Mouse (Mus musculus): ENCODE results near the gene Pter.
A peak's percentile ranks its signal among the peaks of the same experiment; 100 is the strongest.

The Pter gene

DNA sequence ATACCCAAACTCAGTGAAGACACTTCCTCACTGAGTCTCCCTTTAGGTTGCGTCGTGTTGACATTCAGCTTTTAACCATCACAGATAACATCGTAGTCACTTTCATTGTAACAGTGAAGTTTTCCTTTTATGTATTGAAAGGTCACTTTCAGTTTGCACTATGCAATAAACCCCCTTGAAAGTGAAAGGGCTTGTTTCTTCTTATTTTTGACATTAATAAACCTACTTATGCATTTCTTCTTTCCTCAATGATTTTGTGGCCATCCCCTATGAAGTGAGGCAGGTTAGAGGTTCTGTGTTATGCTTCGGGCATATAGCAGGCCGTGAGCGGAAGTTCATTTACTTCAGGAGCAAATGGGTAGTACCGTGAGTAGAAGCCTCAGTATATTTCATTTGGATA, 53.5 kb downstream of the Pter start:
- no peaks in the 10 kb centered on the region for H3K36me3 ChIP-seq (ENCODE audit: insufficient read depth, low read length)
- H3K9me3 ChIP-seq (ENCODE audit: low read length) = no peaks in the 10 kb centered on the region
- no peaks in the 10 kb centered on the region for H3K4me1 ChIP-seq (replicated peaks; ENCODE audit: low read depth, low read length)
- H3K4me3 ChIP-seq (replicated peaks; ENCODE audit: low read length) = no peak overlapping the region
- H3K27me3 ChIP-seq (ENCODE audit: insufficient read depth, low read length) = no peaks in the 10 kb centered on the region
- TF ChIP-seq CTCF (conservative IDR thresholded peaks at IDR 0.05; ENCODE audit: low read length) = no peak
- TF ChIP-seq POU5F1 (IDR thresholded peaks at IDR 0.05; ENCODE audit: borderline replicate concordance, low read length) = no peak

DNA sequence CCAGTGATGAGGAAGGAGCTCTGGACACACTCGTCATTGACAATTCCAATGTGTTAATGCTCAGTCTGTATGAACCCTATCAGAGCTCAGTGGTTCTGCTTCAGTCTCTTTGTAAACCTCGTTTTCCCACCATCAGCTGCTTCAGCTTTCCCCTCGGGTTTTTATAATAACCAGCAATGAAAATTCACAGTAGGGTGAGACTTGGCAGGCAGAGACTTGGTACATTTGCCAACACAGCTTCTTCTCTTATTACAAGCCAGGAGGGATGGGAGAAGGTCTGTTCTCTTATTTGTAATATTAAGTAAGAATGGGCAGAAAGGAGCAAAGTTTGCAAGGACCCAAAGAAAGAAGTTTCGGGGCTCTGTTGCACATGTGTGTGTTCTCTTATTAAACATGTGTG, 54.9 kb downstream of the Pter start:
- Histone ChIP-seq H3K27me3 (ENCODE audit: insufficient read depth, low read length) (no peaks in the 10 kb centered on the region), H3K9me3 (ENCODE audit: low read length) (no peaks in the 10 kb centered on the region), H3K4me1 (replicated peaks; ENCODE audit: low read depth, low read length) (no peaks in the 10 kb centered on the region), H3K4me3 (replicated peaks; ENCODE audit: low read length) (no peak overlapping the region), H3K36me3 (ENCODE audit: insufficient read depth, low read length) (no peaks in the 10 kb centered on the region)
- TF ChIP-seq POU5F1 (IDR thresholded peaks at IDR 0.05; ENCODE audit: borderline replicate concordance, low read length) (no peak), CTCF (conservative IDR thresholded peaks at IDR 0.05; ENCODE audit: low read length) (no peak), NANOG (IDR thresholded peaks at IDR 0.05; ENCODE audit: borderline replicate concordance, low read length) (no peak)

DNA sequence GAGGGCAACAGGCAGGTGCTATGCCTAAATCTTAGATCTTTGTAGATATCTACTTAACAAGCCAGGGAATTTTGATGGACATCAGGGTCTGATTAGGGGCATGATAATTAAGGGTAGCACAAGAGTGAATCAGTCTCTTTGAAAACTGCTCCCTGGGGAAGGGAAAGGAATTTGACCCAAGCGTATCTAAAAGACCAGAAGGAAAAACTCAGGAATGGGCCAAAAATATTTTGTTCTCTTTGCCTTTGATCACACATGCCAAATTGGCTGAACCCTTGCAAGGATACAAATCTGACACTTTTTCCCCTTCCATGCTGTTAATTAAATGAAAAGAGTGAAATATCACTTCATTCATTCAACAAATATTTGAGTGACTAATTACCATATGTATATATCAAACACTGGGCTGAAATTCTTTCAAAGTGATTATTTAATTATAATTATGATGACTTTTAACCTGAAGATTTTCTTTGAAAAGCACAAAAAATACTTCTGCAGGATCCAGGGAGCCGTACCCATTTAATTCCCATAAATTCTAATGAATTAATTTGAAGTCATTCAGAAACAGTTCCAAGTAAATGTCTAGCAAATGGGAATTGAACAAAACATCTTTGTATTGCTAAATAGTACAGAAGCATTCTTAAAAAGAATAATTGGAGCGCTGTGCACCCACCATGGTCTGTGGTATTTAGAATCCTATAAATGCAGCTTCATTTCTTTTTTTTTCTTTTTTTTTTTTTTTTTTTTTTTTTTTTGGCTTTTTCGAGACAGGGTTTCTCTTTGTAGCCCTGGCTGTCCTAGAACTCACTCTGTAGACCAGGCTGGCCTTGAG, 61.3 kb downstream of the Pter start:
- H3K4me1 ChIP-seq (replicated peaks; ENCODE audit: low read depth, low read length) = no peaks in the 10 kb centered on the region
- no peak for TF ChIP-seq POU5F1 (IDR thresholded peaks at IDR 0.05; ENCODE audit: borderline replicate concordance, low read length)
- no peak for TF ChIP-seq CTCF (conservative IDR thresholded peaks at IDR 0.05; ENCODE audit: low read length)
- no peak for TF ChIP-seq NANOG (IDR thresholded peaks at IDR 0.05; ENCODE audit: borderline replicate concordance, low read length)
- no peaks in the 10 kb centered on the region for H3K9me3 ChIP-seq (ENCODE audit: low read length)
- H3K36me3 ChIP-seq (ENCODE audit: insufficient read depth, low read length) = no peaks in the 10 kb centered on the region
- no peak overlapping the region for H3K4me3 ChIP-seq (replicated peaks; ENCODE audit: low read length)
- no peaks in the 10 kb centered on the region for H3K27me3 ChIP-seq (ENCODE audit: insufficient read depth, low read length)

DNA sequence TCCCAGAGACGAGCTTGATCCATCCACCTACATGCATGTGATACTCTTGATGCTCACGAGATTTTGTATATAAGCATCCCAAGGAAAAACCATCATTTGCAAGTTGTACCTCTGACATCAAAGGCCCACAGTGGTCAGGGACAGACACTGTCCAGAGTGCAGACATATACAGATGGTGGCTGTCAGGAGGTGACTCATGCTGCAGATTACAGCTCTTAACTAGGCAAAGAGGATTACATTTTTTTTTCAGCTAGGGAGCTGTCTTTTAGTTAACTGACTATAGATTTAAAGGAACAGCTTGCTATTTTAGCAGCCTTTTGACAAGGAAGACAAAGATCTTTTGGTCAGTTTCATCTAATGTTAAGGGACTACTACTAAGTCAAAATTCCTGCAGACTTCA, 76.2 kb downstream of the Pter start:
- Histone ChIP-seq H3K4me3 (replicated peaks; ENCODE audit: low read length) (no peak overlapping the region), H3K36me3 (ENCODE audit: insufficient read depth, low read length) (no peaks in the 10 kb centered on the region), H3K4me1 (replicated peaks; ENCODE audit: low read depth, low read length) (no peaks in the 10 kb centered on the region), H3K27me3 (ENCODE audit: insufficient read depth, low read length) (no peaks in the 10 kb centered on the region), H3K9me3 (ENCODE audit: low read length) (no peaks in the 10 kb centered on the region)
- TF ChIP-seq CTCF (conservative IDR thresholded peaks at IDR 0.05; ENCODE audit: low read length) (no peak), NANOG (IDR thresholded peaks at IDR 0.05; ENCODE audit: borderline replicate concordance, low read length) (no peak), POU5F1 (IDR thresholded peaks at IDR 0.05; ENCODE audit: borderline replicate concordance, low read length) (no peak)

DNA sequence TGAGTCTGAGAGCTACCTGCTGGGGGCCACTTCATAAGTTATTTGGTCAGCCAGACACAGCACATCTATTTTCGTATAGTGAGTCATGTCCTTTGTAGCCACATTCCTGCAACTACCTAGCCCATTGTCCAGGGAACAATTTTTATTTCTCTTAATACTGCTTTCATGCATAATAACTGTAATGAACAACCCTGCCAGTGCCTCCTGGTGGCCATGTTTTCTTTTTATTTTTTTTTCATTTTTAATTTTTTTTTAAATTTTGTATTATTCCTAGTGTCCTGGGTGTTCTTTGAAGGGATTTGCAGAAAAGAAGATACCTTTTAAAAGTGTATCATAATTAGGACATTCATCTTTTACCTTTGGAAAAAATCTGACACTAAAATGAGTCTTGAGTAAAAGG, 84.6 kb downstream of the Pter start:
- TF ChIP-seq CTCF (conservative IDR thresholded peaks at IDR 0.05; ENCODE audit: low read length) (no peak), POU5F1 (IDR thresholded peaks at IDR 0.05; ENCODE audit: borderline replicate concordance, low read length) (no peak), NANOG (IDR thresholded peaks at IDR 0.05; ENCODE audit: borderline replicate concordance, low read length) (no peak)

DNA sequence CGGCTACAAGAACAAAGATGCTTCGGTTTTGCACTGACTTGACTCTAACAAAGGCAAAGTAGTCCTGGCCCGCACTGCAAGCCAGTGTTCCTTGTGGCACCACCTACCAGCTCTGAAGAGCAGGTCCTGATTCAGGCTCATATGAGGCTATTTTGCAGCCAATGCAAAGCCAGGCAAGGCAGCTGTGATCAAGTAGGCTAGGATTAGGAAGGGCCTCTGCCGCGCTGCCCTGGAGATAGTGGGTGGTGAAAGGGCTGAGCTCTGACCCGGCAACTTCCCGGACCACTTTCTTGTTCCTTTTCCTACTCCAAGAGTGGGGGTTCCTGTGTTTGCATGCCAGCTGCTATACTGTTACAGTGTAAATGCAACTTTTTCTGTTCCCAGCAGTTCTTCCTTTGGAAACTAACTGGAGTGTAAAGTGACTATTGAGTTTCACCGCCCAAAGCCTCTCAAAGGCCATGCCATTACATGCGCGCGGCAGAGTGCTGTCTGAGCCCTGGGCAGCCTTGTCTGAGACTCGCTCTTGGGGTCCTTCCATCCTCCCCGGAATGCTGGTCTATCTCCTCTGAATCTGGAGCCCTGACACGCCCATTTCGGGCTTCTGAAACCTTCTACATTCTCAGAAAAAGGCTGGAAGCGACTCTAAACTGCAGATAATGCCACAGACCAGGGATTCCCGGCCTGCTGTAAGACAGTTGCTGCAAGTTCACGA, 85.6 kb downstream of the Pter start:
- H3K4me3 ChIP-seq (replicated peaks; ENCODE audit: low read length) = peak overlapping the region; percentile 79
- no peak for TF ChIP-seq POU5F1 (IDR thresholded peaks at IDR 0.05; ENCODE audit: borderline replicate concordance, low read length)
- no peak for TF ChIP-seq CTCF (conservative IDR thresholded peaks at IDR 0.05; ENCODE audit: low read length)
- TF ChIP-seq NANOG (IDR thresholded peaks at IDR 0.05; ENCODE audit: borderline replicate concordance, low read length) = no peak
- peaks cover 62% of the 10 kb centered on the region for H3K27me3 ChIP-seq (ENCODE audit: insufficient read depth, low read length)
- H3K9me3 ChIP-seq (ENCODE audit: low read length) = no peaks in the 10 kb centered on the region
- no peaks in the 10 kb centered on the region for H3K36me3 ChIP-seq (ENCODE audit: insufficient read depth, low read length)
- peaks cover 23% of the 10 kb centered on the region for H3K4me1 ChIP-seq (replicated peaks; ENCODE audit: low read depth, low read length)

More for the DNA sequence above, 84.6 kb downstream of the Pter start:
- H3K4me3 ChIP-seq (replicated peaks; ENCODE audit: low read length) = no peak overlapping the region
- H3K9me3 ChIP-seq (ENCODE audit: low read length) = no peaks in the 10 kb centered on the region
- no peaks in the 10 kb centered on the region for H3K36me3 ChIP-seq (ENCODE audit: insufficient read depth, low read length)
- peaks cover 23% of the 10 kb centered on the region for H3K4me1 ChIP-seq (replicated peaks; ENCODE audit: low read depth, low read length)
- peaks cover 53% of the 10 kb centered on the region for H3K27me3 ChIP-seq (ENCODE audit: insufficient read depth, low read length)

DNA sequence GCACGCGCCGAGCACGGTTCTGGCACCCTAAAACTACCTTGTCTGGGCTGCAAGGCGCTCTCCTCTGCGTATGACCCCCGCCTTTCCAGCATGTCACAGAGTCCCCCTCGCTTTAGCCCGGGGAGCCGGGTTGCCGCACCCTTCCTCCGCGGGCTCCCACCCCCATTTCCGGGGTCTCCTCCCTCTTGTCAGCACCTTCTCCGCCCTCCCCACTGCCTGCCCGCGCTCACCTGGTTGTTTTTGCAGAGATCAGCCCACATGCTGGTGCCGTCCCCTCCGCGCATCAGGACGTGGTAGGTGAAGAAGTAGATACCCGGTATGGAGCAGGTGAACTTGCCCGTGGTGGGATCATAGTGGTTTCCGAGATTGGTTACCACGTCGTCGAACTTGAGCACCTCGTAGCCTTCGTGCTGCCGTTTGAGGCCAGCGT, 86.2 kb downstream of the Pter start:
- H3K4me1 ChIP-seq (replicated peaks; ENCODE audit: low read depth, low read length) = peaks cover 23% of the 10 kb centered on the region
- no peaks in the 10 kb centered on the region for H3K36me3 ChIP-seq (ENCODE audit: insufficient read depth, low read length)
- H3K9me3 ChIP-seq (ENCODE audit: low read length) = no peaks in the 10 kb centered on the region
- TF ChIP-seq CTCF (conservative IDR thresholded peaks at IDR 0.05; ENCODE audit: low read length) (no peak), NANOG (IDR thresholded peaks at IDR 0.05; ENCODE audit: borderline replicate concordance, low read length) (no peak), POU5F1 (IDR thresholded peaks at IDR 0.05; ENCODE audit: borderline replicate concordance, low read length) (no peak)
- H3K27me3 ChIP-seq (ENCODE audit: insufficient read depth, low read length) = peaks cover 62% of the 10 kb centered on the region
- peak overlapping the region; percentile 79 for H3K4me3 ChIP-seq (replicated peaks; ENCODE audit: low read length)

DNA sequence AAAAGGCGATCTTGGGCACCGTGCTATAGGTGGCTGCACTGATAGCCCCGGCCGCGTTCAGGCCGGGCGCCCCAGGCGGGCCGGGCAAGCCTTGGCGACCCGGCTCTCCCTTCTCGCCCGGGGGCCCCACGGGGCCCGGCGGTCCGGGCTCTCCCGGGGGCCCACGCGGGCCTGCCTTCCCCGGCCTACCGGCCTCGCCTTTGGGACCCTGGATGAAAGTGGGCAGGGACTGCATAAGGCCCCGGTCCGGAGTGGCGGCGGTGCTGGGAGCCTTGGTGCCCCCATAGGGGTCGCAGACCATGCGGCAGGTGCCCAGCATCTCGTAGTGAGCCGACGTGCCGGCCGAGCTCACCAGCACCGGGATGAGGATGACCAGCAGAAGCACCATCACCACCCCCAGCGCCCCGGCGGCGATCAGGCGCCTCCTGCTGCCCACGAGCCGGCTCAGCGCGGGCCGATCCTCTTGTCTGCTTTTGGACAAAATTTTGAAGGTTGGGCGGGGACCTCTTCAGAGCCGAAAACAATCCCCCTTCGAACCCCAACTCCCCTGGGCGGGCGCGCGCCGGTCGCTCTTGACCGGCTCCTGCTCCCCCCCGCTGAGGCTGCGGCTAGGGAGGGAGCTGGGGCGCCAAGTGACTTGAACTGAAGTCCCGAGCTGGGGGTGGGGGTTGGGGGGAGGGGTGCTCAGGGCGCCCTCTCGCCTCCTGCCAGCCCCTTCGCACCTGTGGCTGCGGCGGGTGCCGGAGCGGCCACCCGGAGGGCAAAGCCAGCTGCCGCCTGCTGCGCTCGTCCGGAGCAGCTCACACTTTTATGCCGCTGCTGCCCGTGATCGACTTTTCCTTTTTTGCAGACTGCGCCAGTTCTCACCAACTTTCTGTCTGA, 86.9 kb downstream of the Pter start:
- TF ChIP-seq POU5F1 (IDR thresholded peaks at IDR 0.05; ENCODE audit: borderline replicate concordance, low read length) = no peak
- no peak for TF ChIP-seq CTCF (conservative IDR thresholded peaks at IDR 0.05; ENCODE audit: low read length)
- no peak for TF ChIP-seq NANOG (IDR thresholded peaks at IDR 0.05; ENCODE audit: borderline replicate concordance, low read length)
- H3K27me3 ChIP-seq (ENCODE audit: insufficient read depth, low read length) = peaks cover 62% of the 10 kb centered on the region
- H3K9me3 ChIP-seq (ENCODE audit: low read length) = no peaks in the 10 kb centered on the region
- H3K36me3 ChIP-seq (ENCODE audit: insufficient read depth, low read length) = no peaks in the 10 kb centered on the region
- H3K4me3 ChIP-seq (replicated peaks; ENCODE audit: low read length) = peak overlapping the region; percentile 79
- peaks cover 23% of the 10 kb centered on the region for H3K4me1 ChIP-seq (replicated peaks; ENCODE audit: low read depth, low read length)
